Mouse (Mus musculus): ENCODE data around the gene Birc5.

Birc5 gene

DNA sequence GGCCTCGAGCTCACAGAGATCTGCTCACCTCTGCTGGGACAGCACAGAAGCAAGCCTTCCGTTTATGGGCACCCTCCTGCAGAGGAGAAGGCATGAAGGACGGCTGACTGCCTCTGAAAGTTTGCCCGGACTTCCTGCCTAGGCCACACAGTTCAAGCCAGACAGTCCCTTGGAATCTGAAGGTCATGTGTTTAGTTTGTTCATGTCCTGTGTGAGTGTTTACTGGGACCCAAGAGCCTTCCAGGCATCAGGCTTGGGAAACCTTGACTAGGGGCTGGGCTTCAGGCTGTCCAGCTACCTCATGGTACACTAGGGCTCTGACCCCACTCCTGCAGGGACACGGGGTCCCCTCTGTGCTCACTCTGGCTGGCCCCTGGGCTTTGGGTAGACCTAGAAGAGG lies 36.9 kb downstream of the Birc5 start:
- no peak for DNase-seq (ENCODE audit: low read depth, low spot score)

DNA sequence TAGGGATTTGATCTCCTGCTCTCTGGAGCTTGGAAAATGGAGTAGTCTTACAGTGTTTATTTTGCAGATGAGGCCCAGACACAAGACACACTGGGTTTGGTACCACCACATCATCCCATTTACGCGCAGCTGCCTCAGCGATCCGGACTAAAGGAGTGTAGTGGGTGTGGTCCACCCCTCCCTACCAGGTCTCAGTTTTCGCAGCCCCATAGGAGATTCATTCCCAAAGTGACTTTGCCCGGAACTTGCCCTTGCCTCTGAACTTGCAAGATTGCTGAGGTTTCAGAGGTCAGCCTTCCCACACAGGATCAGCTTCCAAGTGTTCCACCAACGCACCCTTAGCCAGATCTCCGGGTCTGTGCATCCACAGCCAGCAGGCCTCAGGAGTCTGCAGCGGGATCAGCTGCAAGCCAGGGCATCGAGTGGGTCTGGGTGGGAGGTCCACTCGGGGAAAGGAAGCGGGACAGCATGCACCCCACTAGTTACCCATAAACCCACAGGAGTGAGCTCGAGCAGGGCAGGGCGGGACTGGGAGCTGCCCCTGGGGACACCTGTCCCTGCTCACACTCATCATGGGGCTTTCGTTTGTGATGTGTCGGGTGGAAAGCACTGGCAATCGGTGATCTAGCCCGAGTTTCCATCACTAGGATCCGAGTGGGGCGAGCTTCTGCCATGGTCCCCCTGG lies 39.3 kb downstream of the Birc5 start:
- DNase-seq (ENCODE audit: low read depth, low spot score): no peak

DNA sequence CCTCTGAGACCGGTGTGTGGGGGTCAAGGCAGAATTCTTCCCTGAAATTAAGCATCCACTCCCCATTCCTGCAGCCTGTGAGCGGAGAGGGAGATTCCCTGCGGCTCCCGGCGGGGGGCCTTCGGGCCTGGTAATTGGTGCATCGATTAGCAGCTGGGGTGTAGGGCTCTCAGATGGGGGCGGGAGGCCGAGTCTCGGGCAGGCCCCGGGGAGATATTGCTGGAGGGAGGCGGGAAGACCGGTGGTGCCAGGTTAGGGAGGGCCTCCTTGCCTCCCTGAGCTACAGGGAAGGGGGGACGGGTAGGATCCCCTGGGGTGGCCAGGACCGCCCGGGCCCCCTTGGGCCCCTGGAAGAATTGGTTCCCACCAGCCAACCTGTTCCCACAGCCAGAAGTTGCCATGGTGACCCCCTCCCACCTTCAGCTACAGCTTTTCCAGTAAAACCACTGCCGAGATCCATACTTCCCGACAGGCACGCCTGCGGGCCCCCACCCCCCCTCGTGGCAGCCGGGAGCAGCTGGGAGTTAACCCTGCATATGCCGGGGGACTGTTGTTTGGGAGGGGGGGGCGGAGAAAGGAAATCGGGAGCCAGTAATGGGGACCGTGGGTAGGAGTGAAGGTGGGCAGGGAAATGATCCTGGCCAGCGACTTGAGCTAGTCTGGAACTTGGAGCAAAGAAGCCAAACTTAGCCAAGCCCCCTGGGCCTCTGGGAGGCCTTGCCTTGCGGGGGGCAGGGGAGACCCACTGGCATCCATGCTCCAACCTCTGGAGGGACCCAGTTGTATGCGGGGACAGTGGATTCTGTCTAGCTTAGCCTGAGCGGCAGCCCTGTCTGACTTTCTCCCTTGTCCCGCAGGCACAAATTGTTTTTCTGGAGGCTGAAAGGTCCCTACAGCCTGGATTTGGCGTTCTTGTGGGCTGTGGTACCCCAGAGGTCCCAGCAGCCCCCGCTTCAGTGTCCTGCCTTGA lies 40.1 kb downstream of the Birc5 start:
- DNase-seq (ENCODE audit: low read depth, low spot score): no peak

DNA sequence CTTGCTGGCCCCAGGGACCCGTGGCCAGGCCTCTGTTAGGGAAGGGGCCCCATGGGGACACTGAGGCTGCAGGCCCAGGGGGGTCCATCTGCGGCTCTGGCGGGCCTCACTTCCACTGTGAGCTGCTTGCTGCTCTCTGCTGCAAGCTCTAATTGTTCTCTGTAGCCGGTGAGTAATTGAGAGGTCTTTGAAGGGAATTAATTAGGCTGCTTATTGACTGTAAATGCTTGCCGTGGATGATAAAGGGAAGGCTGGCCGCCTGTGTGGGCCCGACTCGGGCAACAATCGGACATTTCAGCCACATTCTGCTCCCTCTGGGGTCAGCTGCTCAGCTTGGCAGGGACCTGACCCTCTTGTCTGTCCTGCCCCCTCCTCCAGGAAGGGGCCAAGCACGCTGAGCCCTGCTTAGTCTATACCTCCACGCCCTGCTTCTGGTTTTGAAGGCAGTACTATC lies 40.9 kb downstream of the Birc5 start:
- DNase-seq (ENCODE audit: low read depth, low spot score): no peak

DNA sequence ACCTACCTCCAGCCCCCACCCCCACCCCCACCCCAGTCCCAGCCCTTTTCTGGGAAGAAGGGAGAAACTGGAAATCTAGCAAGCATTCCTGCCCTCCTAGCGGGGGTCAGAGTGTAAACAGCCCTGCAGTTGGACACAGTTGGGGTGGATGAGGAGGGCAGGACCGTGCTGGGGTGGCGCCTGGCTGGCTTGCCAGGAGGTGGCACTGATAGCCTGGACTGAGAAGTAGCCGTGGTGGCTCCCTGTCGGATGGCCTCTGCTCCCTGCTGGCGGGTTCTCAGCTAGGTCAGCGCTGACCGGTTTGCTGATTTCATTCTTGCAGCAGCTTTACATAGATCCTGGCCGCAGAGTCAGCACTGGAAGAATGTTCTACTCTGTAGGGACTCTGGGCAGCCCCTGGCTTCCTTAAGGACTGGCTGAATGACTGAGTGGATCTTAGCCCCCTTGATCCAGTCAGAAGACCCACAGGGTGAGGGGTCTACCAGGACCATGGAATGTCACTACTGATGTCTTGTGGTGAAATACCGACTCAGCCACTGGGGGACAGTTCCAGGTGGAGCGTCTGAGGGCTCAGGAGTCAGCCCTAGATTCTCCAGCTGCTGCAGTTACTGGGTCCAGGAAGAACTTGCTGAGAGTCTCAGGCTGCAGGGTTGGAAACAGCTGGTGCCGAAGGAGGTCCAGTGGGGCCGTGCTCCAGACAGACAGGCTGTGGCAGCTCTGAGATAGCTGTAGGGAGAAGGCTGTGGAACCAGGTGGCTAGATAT lies 41.6 kb downstream of the Birc5 start:
- DNase-seq (ENCODE audit: low read depth, low spot score): no peak

DNA sequence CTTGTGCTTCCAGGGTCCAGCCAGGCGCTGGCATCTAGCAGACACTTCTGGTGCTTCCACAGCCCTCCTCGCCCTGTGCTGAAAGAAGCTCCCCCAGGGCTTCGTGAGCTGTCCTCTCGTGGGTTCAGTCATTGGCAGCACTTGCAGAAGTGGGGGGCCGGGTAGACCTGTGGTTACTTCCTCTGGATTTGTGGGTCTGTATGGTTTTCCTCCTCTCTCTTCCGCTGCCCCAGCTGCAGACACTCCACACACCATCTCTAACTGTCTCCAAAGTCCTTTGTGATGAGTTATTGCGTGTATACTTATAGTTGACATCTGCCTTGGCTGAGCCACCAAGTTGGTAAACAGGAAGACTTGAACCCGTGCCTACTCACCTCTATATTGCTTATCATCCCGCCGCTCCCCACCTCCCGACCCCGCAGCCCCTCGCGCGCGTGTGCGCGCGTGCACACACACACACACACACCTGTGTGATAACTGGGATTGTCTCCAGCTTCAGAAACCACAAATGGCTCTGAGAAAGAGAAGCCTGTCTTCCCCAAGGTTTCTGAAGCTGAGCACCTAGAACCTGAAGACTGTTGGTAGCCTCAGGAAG lies 42.6 kb downstream of the Birc5 start:
- no peak for DNase-seq (ENCODE audit: low read depth, low spot score)

DNA sequence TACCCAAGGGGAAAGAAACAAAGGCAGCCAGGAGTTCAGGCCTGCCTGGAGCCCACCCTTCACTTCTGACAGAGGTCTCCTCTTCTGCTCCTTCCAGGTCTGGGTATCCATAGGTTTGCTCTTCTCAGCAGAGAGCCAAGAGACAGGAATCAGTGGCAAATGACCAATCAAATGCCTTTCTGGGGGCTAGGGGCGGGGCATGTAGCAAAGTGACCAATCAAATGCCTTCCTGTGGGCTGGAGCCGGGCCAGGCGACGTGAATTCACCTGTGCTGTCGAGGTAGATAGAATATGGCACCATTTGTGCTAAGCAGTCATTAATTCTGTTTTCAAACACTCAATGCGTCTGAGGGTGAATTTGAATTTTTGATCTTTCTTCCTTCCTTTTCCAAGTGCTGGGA lies 43.1 kb downstream of the Birc5 start:
- peak; percentile 28 for DNase-seq (ENCODE audit: low read depth, low spot score)

DNA sequence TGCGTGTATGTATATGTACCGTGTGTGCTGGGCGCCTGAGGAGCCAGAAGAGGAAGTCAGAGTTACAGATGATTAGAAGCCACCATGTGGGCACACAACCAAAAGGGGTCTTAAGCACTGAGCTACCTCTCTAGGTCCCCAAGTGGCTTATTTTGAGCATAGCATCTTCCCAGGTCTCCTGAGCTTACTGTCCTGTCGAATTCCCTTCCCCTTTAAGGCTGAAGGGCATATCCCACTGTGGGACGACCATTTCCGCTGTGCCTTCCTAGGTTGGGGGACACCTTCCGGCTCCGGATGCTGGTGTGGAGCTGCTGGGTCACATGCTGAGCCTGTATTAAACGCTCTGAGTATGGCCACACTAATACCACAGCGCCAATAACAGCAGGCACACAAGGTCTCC lies 45.6 kb downstream of the Birc5 start:
- no peak for DNase-seq (ENCODE audit: low read depth, low spot score)

DNA sequence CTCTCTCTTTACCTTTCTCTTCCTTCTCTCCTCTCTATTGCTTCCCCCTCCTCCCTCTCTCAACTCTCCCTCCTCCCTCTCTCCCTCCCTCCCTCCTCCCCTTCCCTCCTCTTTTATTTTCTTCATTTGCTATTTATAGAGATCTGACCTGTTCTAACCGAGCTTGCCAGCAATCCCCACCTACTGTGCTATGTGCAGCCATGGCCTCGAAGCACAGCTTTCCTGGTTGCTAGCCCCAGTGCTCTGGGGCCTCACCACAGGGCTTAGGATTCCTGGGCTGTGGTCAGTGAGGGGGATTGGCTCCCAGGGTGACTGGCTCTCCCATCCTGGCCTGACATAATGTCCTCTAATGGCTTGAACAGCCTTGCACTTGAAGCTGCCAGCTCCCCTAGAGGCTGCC lies 47.5 kb downstream of the Birc5 start:
- DNase-seq (ENCODE audit: low read depth, low spot score): no peak

DNA sequence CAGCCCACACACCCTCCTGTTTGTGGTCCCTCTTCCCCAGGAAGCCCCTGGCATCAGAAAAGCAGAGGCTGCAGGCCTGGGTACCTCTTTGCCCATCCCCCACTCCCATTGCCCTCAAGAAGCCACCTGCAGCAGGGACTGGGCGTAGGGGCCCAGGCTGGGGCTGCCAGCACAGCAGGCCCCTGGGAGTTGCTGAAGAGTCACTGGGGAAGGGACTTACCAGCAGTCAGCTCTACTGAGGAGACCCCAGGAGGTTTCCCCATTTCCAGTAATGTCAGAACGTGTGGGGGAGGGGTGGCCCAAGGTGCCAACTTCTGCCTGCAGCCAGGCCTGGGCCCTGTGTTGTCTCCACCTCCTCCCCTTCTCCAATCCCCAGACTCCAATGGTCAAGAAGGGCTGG lies 53.2 kb downstream of the Birc5 start:
- DNase-seq (ENCODE audit: low read depth, low spot score): no peak

DNA sequence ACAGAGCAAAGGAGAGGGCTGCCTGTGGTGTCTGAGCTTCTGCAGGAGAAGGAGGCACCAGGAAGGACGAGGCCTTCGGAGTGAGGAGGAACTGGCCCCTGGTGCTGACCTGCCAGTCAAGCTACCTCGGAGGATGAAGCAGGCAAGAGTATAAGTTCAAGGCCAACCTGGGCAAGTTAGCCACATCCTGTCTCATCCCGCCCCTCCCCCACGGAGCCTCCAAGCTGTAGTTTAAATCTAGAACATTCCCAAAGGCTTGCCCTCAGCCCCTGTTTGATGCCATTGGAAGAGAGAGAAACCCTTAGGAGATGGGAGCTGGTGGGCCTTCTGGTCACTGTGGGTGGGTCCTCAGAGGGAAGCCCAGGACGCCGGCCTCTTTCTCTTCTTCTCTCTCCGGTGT lies 55.4 kb downstream of the Birc5 start:
- no peak for DNase-seq (ENCODE audit: low read depth, low spot score)

All from A20 (cell line).